ENCODE assay signal across 8 mouse cellular contexts in genomic region chr3:57667054-57667723, GRCm38 (mm10). TPM values are rescaled to one million over a fixed set of nuclear protein-coding genes. Genes with fewer than 3 reads are reported as not detected.
DNase-seq lines count a peak whose midpoint lies in the region; ATAC-seq and TF ChIP-seq lines count a peak whose summit lies in the region.

No protein-coding gene starts in this region.

- H3K79me2 ChIP-seq in heart, adult 2 months (replicated peaks; ENCODE audit: control insufficient read depth, insufficient read depth, low read length) = no peaks in the 10 kb centered on the region

- no peak overlapping the region; the same call in 1 of the 2 replicates for H3K27ac ChIP-seq in heart, adult 2 months
- H3K27ac ChIP-seq in midbrain, embryonic 11.5 days (ENCODE audit: low read depth, low read length) = no peak overlapping the region
- H3K27ac ChIP-seq in small intestine, adult 2 months (ENCODE audit: insufficient read depth, low read depth, low read length) = no peak overlapping the region

- no peak for TF ChIP-seq EP300 in heart, adult 2 months (IDR thresholded peaks at IDR 0.05; ENCODE audit: insufficient read depth, low read depth, low read length)

- 19% methylated on average over 14 of the region's 14 CpGs for WGBS in heart, adult 2 months
- WGBS in midbrain, embryonic 11.5 days = 38% methylated on average over 14 of the region's 14 CpGs
- whole genome bisulfite sequencing in small intestine, adult 2 months = 25% methylated on average over 14 of the region's 14 CpGs

- no peak overlapping the region for H3K9ac ChIP-seq in heart, adult 2 months (ENCODE audit: low read depth, low read length)
- peak overlapping the region; percentile 36; the same call in 1 of the 2 replicates for H3K9ac ChIP-seq in midbrain, embryonic 11.5 days (ENCODE audit: low read length)

- H3K4me2 ChIP-seq in midbrain, embryonic 11.5 days = peak overlapping the region; percentile 36

- no peak for TF ChIP-seq POLR2A in heart, adult 2 months (IDR thresholded peaks at IDR 0.05; ENCODE audit: insufficient read depth, low read depth, low read length)
- no peak for TF ChIP-seq POLR2A in small intestine, adult 2 months (IDR thresholded peaks at IDR 0.05; ENCODE audit: low read depth, low read length)

- peak overlapping the region; percentile 23; the same call in 1 of the 2 replicates for H3K4me3 ChIP-seq in heart, adult 2 months
- peak overlapping the region; percentile 10; the same call in 1 of the 2 replicates for H3K4me3 ChIP-seq in midbrain, embryonic 11.5 days (ENCODE audit: low read depth, low read length)
- H3K4me3 ChIP-seq in small intestine, adult 2 months (ENCODE audit: low read depth, low read length) = no peak overlapping the region

- intact Hi-C loops in heart, adult 2 months (cut with DNase I) = loop anchor here (2.0 to 10.0 kb wide), 4 partner anchors 70 to 456 kb away; partner anchors contain the start of genes Pfn2 and Rnf13
- intact Hi-C loops in left cerebral cortex, postnatal 4 days (cut with DNase I) = loop anchor here (1.0 to 10.0 kb wide), 3 partner anchors 146 to 828 kb away; no protein-coding TSS in a partner anchor

- H3K27me3 ChIP-seq in heart, adult 2 months (ENCODE audit: control insufficient read depth, insufficient read depth, low read length) = no peaks in the 10 kb centered on the region
- no peaks in the 10 kb centered on the region for H3K27me3 ChIP-seq in midbrain, embryonic 11.5 days (ENCODE audit: control insufficient read depth, insufficient read depth, low read length)
- H3K27me3 ChIP-seq in small intestine, adult 2 months (ENCODE audit: control insufficient read depth, insufficient read depth, low read length) = no peaks in the 10 kb centered on the region

- H3K36me3 ChIP-seq in heart, adult 2 months (ENCODE audit: control insufficient read depth, insufficient read depth, low read length) = no peaks in the 10 kb centered on the region
- no peaks in the 10 kb centered on the region for H3K36me3 ChIP-seq in midbrain, embryonic 11.5 days (ENCODE audit: control insufficient read depth, insufficient read depth, low read length)
- H3K36me3 ChIP-seq in small intestine, adult 2 months (ENCODE audit: control insufficient read depth, insufficient read depth, low read length) = no peaks in the 10 kb centered on the region

- peak; percentile 31 for DNase-seq in 3134 (ENCODE audit: extremely low read depth, insufficient read length, low spot score)
- DNase-seq in adrenal gland, adult 18-20 months (ENCODE audit: low spot score in 2 of 2) = peak; percentile 47 to 54
- DNase-seq in embryo, embryonic 10.5 days (ENCODE audit: low spot score) = peak; percentile 90
- peak; percentile 49 to 50 for DNase-seq in heart, adult 2 months
- peak; percentile 69 for DNase-seq in kidney, adult 18-20 months
- DNase-seq in left cerebral cortex, postnatal 4 days = peak; percentile 67
- DNase-seq in midbrain, embryonic 11.5 days (ENCODE audit: low spot score, missing footprints) = peak; percentile 98

- TF ChIP-seq CTCF in heart, adult 2 months (IDR thresholded peaks at IDR 0.05) = peak; percentile 86
- peak; percentile 61; the same call in 1 of the 2 replicates for TF ChIP-seq CTCF in small intestine, adult 2 months (IDR thresholded peaks at IDR 0.05; ENCODE audit: extremely low read depth, insufficient read length, insufficient replicate concordance, low read depth, low read length)

- H3K4me1 ChIP-seq in heart, adult 2 months (ENCODE audit: control insufficient read depth, insufficient read depth, low read length) = no peaks in the 10 kb centered on the region; the same call in 1 of the 2 replicates
- no peaks in the 10 kb centered on the region; the same call in 1 of the 2 replicates for H3K4me1 ChIP-seq in midbrain, embryonic 11.5 days (ENCODE audit: control insufficient read depth, insufficient read depth, low read length)
- no peaks in the 10 kb centered on the region for H3K4me1 ChIP-seq in small intestine, adult 2 months (ENCODE audit: control insufficient read depth, insufficient read depth, insufficient read length, low read length)

- ATAC-seq in midbrain, embryonic 11.5 days (ENCODE audit: low FRiP score) = peak; percentile 77

- no peaks in the 10 kb centered on the region for H3K9me3 ChIP-seq in midbrain, embryonic 11.5 days (ENCODE audit: control insufficient read depth, low read length)

RNA-seq across cellular contexts. Expression of gene Commd2, which starts 15.7 kb away (rescaled TPM):
- total RNA-seq in adrenal gland, adult 18-20 months (2021) = 10 to 100 TPM; 25.9 to 28.5 TPM
- total RNA-seq in heart, adult 2 months (2021) = 10 to 100 TPM; 12.2 to 13.9 TPM
- 11.9 and 19.4 TPM in 2 replicates for polyA plus RNA-seq in heart, adult 2 months (2012; rRNA removed)
- 10 to 100 TPM; 31.2 to 32.6 TPM for total RNA-seq in left cerebral cortex, postnatal 4 days (2021)
- polyA plus RNA-seq in midbrain, embryonic 11.5 days (2014; fragmentation: Nextera tagmentation; extraction: Ambion mirVana) = 99.9 and 105 TPM in 2 replicates
- 7.2 and 9.3 TPM in 2 replicates for polyA plus RNA-seq in small intestine, adult 2 months (2012; rRNA removed)

RNA-seq across cellular contexts. Expression of gene Ankub1, which starts 25.4 kb away (rescaled TPM):
- total RNA-seq in adrenal gland, adult 18-20 months (2021) = not detected
- not detected for total RNA-seq in heart, adult 2 months (2021)
- polyA plus RNA-seq in heart, adult 2 months (2012; rRNA removed) = 0.12 TPM in 1 of 2 replicates, not detected in the other
- total RNA-seq in left cerebral cortex, postnatal 4 days (2021) = under 1 TPM; 0.52 to 0.58 TPM
- not detected in 2 replicates for polyA plus RNA-seq in midbrain, embryonic 11.5 days (2014; fragmentation: Nextera tagmentation; extraction: Ambion mirVana)
- polyA plus RNA-seq in small intestine, adult 2 months (2012; rRNA removed) = not detected in 2 replicates

Comparison
In these comparisons a context has a peak if more than half of its experiments do, and no peak if none do; other contexts are left out.
1. DNase-seq: peak in every context shown above with its lines; median percentile 98 in midbrain, embryonic 11.5 days; 90 in embryo, embryonic 10.5 days; 69 in kidney, adult 18-20 months; 67 in left cerebral cortex, postnatal 4 days; 50 in adrenal gland, adult 18-20 months; 50 in heart, adult 2 months; 31 in 3134.